Mouse (Mus musculus) hindbrain, embryonic 13.5 days (tissue): ENCODE data around the gene Ankk1. TPM values are rescaled to one million over a fixed set of nuclear protein-coding genes. Genes with fewer than 3 reads are reported as not detected.

Experiments
- ATAC-seq: fragments of 200-750 bp; cut with Nextera tagmentation; 2 replicates; pipeline ENCODE4 v1.8.0; 2017; ENCODE audit warnings: moderate TSS enrichment; ENCODE audit not compliant: low FRiP score
- H3K27ac ChIP-seq: fragments of 300-500 bp; sonication (generic); 2 replicates; pipeline ENCODE4 v1.5.1; 2015; ENCODE audit warnings: inconsistent platforms, mild to moderate bottlenecking, moderate library complexity
- H3K27me3 ChIP-seq: fragments of 300-500 bp; sonication (generic); 2 replicates; pipeline ENCODE4 v1.6.1; 2015; ENCODE audit warnings: mild to moderate bottlenecking, inconsistent platforms
- H3K36me3 ChIP-seq: fragments of 300-500 bp; sonication (generic); 2 replicates; pipeline ENCODE4 v1.6.1; 2015; ENCODE audit warnings: mild to moderate bottlenecking, inconsistent platforms
- H3K4me1 ChIP-seq: fragments of 300-500 bp; sonication (generic); replicated peaks from 2 replicates; pipeline ENCODE4 v1.6.1; 2015; ENCODE audit warnings: inconsistent platforms
- H3K4me2 ChIP-seq: fragments of 300-500 bp; sonication (generic); 2 replicates; pipeline ENCODE4 v1.6.1; 2015; ENCODE audit warnings: inconsistent platforms, mild to moderate bottlenecking, moderate library complexity
- H3K4me3 ChIP-seq: fragments of 300-500 bp; sonication (generic); 2 replicates; pipeline ENCODE4 v1.5.1; 2015; ENCODE audit warnings: mild to moderate bottlenecking, inconsistent platforms
- H3K9ac ChIP-seq: fragments of 300-500 bp; sonication (generic); 2 replicates; pipeline ENCODE4 v1.6.1; 2015; ENCODE audit warnings: mild to moderate bottlenecking, inconsistent platforms
- H3K9me3 ChIP-seq: fragments of 300-500 bp; sonication (generic); 2 replicates; pipeline ENCODE4 v1.6.1; 2016; ENCODE audit warnings: inconsistent platforms
- WGBS: fragments of 180-500 bp; shearing (Covaris S2); methylation state at CpG from one replicate; pipeline ENCODE4 v1.1.7; 2015; 5-methylcytosine and 5-hydroxymethylcytosine counted together
- polyA plus RNA-seq: library from polyadenylated mRNA; unstranded; fragments of >200 nt; fragmentation: Nextera tagmentation; extraction: Ambion mirVana; gene quantifications from 2 replicates; pipeline ENCODE4 v1.2.1, GENCODE M21; 2015

Ankk1 gene
- 0.06 TPM in 1 of 2 replicates, not detected in the other for polyA plus RNA-seq

GRCm38 (mm10) chr9:49426921-49427320, at the start of gene Ankk1:
TSS of gene Ankk1 (minus strand) at chr9:49427021.
- 89% methylated on average over 7 of the region's 7 CpGs for WGBS
- H3K36me3 ChIP-seq = no peaks in the 10 kb centered on the region
- H3K9me3 ChIP-seq = no peaks in the 10 kb centered on the region
- no peak within 1 kb of the TSS for H3K4me2 ChIP-seq
- no peak within 1 kb of the TSS for H3K27ac ChIP-seq
- H3K4me3 ChIP-seq = no peak within 1 kb of the TSS
- no peaks in the 10 kb centered on the region for H3K27me3 ChIP-seq
- H3K9ac ChIP-seq = no peak within 1 kb of the TSS
- no peaks in the 10 kb centered on the region for H3K4me1 ChIP-seq
- no peak for ATAC-seq

GRCm38 (mm10) chr9:49472126-49472525, 45.3 kb upstream of the Ankk1 start:
- H3K9me3 ChIP-seq = no peaks in the 10 kb centered on the region
- no peaks in the 10 kb centered on the region for H3K27me3 ChIP-seq
- H3K4me3 ChIP-seq = no peak overlapping the region
- no peaks in the 10 kb centered on the region for H3K36me3 ChIP-seq
- H3K4me2 ChIP-seq = no peak overlapping the region
- no peak overlapping the region for H3K9ac ChIP-seq
- 0 out of 2 replicates have a peak, but pooled peaks cover 3% of the 10 kb centered on the region for H3K4me1 ChIP-seq
- no peak overlapping the region for H3K27ac ChIP-seq
- WGBS = 73% methylated on average over 11 of the region's 11 CpGs
- no peak for ATAC-seq

GRCm38 (mm10) chr9:49470946-49471345, 44.1 kb upstream of the Ankk1 start:
- no peak overlapping the region for H3K4me3 ChIP-seq
- 0 out of 2 replicates have a peak, but pooled peaks cover 3% of the 10 kb centered on the region for H3K4me1 ChIP-seq
- no peaks in the 10 kb centered on the region for H3K36me3 ChIP-seq
- H3K27ac ChIP-seq = no peak overlapping the region
- H3K9ac ChIP-seq = no peak overlapping the region
- no peak overlapping the region for H3K4me2 ChIP-seq
- ATAC-seq = no peak
- whole genome bisulfite sequencing = 84% methylated on average over 6 of the region's 6 CpGs
- H3K27me3 ChIP-seq = no peaks in the 10 kb centered on the region
- H3K9me3 ChIP-seq = no peaks in the 10 kb centered on the region

GRCm38 (mm10) chr9:49470006-49470405, 43.2 kb upstream of the Ankk1 start:
- no peak for ATAC-seq
- 95% methylated on average over 19 of the region's 19 CpGs for WGBS
- no peak overlapping the region for H3K4me3 ChIP-seq
- no peaks in the 10 kb centered on the region for H3K27me3 ChIP-seq
- H3K36me3 ChIP-seq = no peaks in the 10 kb centered on the region
- H3K9ac ChIP-seq = no peak overlapping the region
- no peak overlapping the region for H3K4me2 ChIP-seq
- no peak overlapping the region for H3K27ac ChIP-seq
- H3K4me1 ChIP-seq = 0 out of 2 replicates have a peak, but pooled peaks cover 3% of the 10 kb centered on the region
- no peaks in the 10 kb centered on the region for H3K9me3 ChIP-seq

GRCm38 (mm10) chr9:49456136-49456535, 29.3 kb upstream of the Ankk1 start:
- H3K4me3 ChIP-seq = no peak overlapping the region
- H3K27me3 ChIP-seq = no peaks in the 10 kb centered on the region
- WGBS = 90% methylated on average over 3 of the region's 3 CpGs
- no peak overlapping the region for H3K4me2 ChIP-seq
- no peaks in the 10 kb centered on the region for H3K36me3 ChIP-seq
- H3K9ac ChIP-seq = no peak overlapping the region
- no peak overlapping the region for H3K27ac ChIP-seq
- no peaks in the 10 kb centered on the region for H3K4me1 ChIP-seq
- H3K9me3 ChIP-seq = no peaks in the 10 kb centered on the region
- ATAC-seq = no peak

- no peak overlapping the region for H3K4me3 ChIP-seq
- no peak for ATAC-seq
- H3K9me3 ChIP-seq = no peaks in the 10 kb centered on the region
- H3K36me3 ChIP-seq = no peaks in the 10 kb centered on the region
- no peaks in the 10 kb centered on the region for H3K4me1 ChIP-seq
- no peak overlapping the region for H3K27ac ChIP-seq
- no peak overlapping the region for H3K4me2 ChIP-seq
- no peak overlapping the region for H3K9ac ChIP-seq
- H3K27me3 ChIP-seq = no peaks in the 10 kb centered on the region
- WGBS = 95% methylated on average over 1 of the region's 1 CpGs
Measured at GRCm38 (mm10) chr9:49452396-49452795, 25.6 kb upstream of the Ankk1 start.

GRCm38 (mm10) chr9:49450491-49450890, 23.7 kb upstream of the Ankk1 start:
- H3K9me3 ChIP-seq = no peaks in the 10 kb centered on the region
- H3K9ac ChIP-seq = no peak overlapping the region
- H3K4me2 ChIP-seq = no peak overlapping the region
- H3K4me1 ChIP-seq = no peaks in the 10 kb centered on the region
- H3K36me3 ChIP-seq = no peaks in the 10 kb centered on the region
- H3K27ac ChIP-seq = no peak overlapping the region
- ATAC-seq = no peak
- 88% methylated on average over 3 of the region's 3 CpGs for WGBS
- H3K27me3 ChIP-seq = no peaks in the 10 kb centered on the region
- no peak overlapping the region for H3K4me3 ChIP-seq

GRCm38 (mm10) chr9:49442621-49443020, 15.8 kb upstream of the Ankk1 start:
- 78% methylated on average over 3 of the region's 3 CpGs for WGBS
- Histone ChIP-seq H3K36me3 (no peaks in the 10 kb centered on the region), H3K27me3 (no peaks in the 10 kb centered on the region), H3K4me2 (no peak overlapping the region), H3K4me3 (no peak overlapping the region), H3K4me1 (no peaks in the 10 kb centered on the region), H3K9ac (no peak overlapping the region), H3K27ac (no peak overlapping the region), H3K9me3 (no peaks in the 10 kb centered on the region)
- no peak for ATAC-seq

GRCm38 (mm10) chr9:49427478-49427877, 657 bp upstream of the Ankk1 start:
- Histone ChIP-seq H3K9me3 (no peaks in the 10 kb centered on the region), H3K27me3 (no peaks in the 10 kb centered on the region), H3K4me2 (no peak overlapping the region), H3K4me1 (no peaks in the 10 kb centered on the region), H3K9ac (no peak overlapping the region), H3K27ac (no peak overlapping the region), H3K4me3 (no peak overlapping the region), H3K36me3 (no peaks in the 10 kb centered on the region)
- WGBS = 81% methylated on average over 5 of the region's 5 CpGs
- ATAC-seq = no peak

- Histone ChIP-seq H3K9ac (no peak overlapping the region), H3K9me3 (no peaks in the 10 kb centered on the region), H3K4me1 (no peaks in the 10 kb centered on the region), H3K27ac (no peak overlapping the region), H3K27me3 (no peaks in the 10 kb centered on the region), H3K36me3 (no peaks in the 10 kb centered on the region), H3K4me3 (no peak overlapping the region), H3K4me2 (no peak overlapping the region)
- ATAC-seq = no peak
- WGBS = 45% methylated on average over 1 of the region's 1 CpGs
Measured at GRCm38 (mm10) chr9:49425585-49425984, 1.2 kb downstream of the Ankk1 start.

- ATAC-seq = no peak
- H3K36me3 ChIP-seq = no peaks in the 10 kb centered on the region
- H3K4me3 ChIP-seq = no peak overlapping the region
- no peak overlapping the region for H3K9ac ChIP-seq
- no peaks in the 10 kb centered on the region for H3K27me3 ChIP-seq
- no peaks in the 10 kb centered on the region for H3K4me1 ChIP-seq
- no peak overlapping the region for H3K27ac ChIP-seq
- WGBS = 96% methylated on average over 5 of the region's 5 CpGs
- no peak overlapping the region for H3K4me2 ChIP-seq
- H3K9me3 ChIP-seq = no peaks in the 10 kb centered on the region
Measured at GRCm38 (mm10) chr9:49423866-49424265, 3.0 kb downstream of the Ankk1 start.

- H3K9me3 ChIP-seq = no peaks in the 10 kb centered on the region
- no peaks in the 10 kb centered on the region for H3K36me3 ChIP-seq
- no peak overlapping the region for H3K27ac ChIP-seq
- H3K27me3 ChIP-seq = 0 out of 2 replicates have a peak, but pooled peaks cover 2% of the 10 kb centered on the region
- H3K4me3 ChIP-seq = no peak overlapping the region
- H3K4me2 ChIP-seq = no peak overlapping the region
- no peak for ATAC-seq
- no peak overlapping the region for H3K9ac ChIP-seq
- WGBS = 87% methylated on average over 5 of the region's 5 CpGs
- no peaks in the 10 kb centered on the region for H3K4me1 ChIP-seq
Measured at GRCm38 (mm10) chr9:49410621-49411020, 16.2 kb downstream of the Ankk1 start.

GRCm38 (mm10) chr9:49407028-49407427, 19.8 kb downstream of the Ankk1 start:
- Histone ChIP-seq H3K36me3 (no peaks in the 10 kb centered on the region), H3K27ac (no peak overlapping the region), H3K4me2 (no peak overlapping the region), H3K4me1 (no peaks in the 10 kb centered on the region), H3K4me3 (no peak overlapping the region), H3K9ac (no peak overlapping the region), H3K27me3 (0 out of 2 replicates have a peak, but pooled peaks cover 2% of the 10 kb centered on the region), H3K9me3 (no peaks in the 10 kb centered on the region)
- WGBS = 91% methylated on average over 5 of the region's 5 CpGs
- no peak for ATAC-seq
